ENCODE assay signal across 13 mouse cellular contexts in the genomic region with DNA sequence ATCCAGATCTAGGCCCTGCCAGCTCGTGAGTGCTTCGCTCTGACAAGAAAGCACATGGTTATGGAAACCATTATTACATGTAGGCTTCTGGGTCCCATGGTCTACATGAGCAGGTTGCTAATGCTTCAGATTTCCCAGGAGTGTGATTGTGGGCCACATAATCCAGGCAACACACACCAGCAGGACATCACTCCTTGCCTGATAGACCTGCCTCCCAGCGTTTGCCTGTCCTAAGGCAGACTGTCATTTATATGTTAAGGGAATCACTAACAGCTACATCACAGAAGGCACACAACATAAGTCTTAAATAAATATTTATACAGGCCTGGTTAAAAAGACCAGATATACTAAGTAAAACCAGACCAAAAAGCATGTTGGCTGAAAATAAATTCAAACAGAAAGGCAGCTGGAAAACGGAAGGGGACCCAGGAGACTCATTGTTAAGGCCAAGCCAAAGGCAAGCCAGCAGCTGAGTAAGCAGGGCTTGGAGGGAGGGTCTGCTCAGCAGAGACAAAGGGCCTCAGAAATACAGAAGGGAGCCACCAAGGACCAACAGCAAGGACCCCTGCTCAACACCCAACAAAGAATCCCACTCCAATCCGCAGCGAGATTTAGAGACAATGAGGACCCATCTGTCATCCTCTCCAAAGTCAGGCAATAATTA.
A peak's percentile ranks its signal among the peaks of the same experiment; 100 is the strongest.
DNase-seq lines count a peak whose midpoint lies in the region; ATAC-seq lines count a peak whose summit lies in the region.
"Had no signal": no experiment of that assay in that cellular context is flagged by ENCODE, and none has a peak within 500 bp of the region (broad histone marks: within the 10 kb centered on the region; RNA-seq: fewer than 3 reads in every experiment).

No protein-coding gene starts in this region.

- DNase-seq in embryonic facial prominence, embryonic 11.5 days (ENCODE audit: low spot score) = peak; percentile 43
- DNase-seq in embryonic facial prominence, embryonic 10.5 days (ENCODE audit: low spot score) = no peak
- DNase-seq in neural tube, embryonic 10.5 days (ENCODE audit: extremely low spot score, low spot score) = peak; percentile 40
- DNase-seq in kidney, postnatal 25 days = no peak
- no peak for DNase-seq in heart, adult 18-20 months
- DNase-seq in testis, postnatal 10 days (ENCODE audit: low spot score) = no peak
- DNase-seq: adrenal gland, postnatal 10 days; lung, adult 2 months; thymus, postnatal 25 days had no signal

- no peaks in the 10 kb centered on the region for H3K27me3 ChIP-seq in embryonic facial prominence, embryonic 11.5 days (ENCODE audit: control insufficient read depth, insufficient read depth, low read length)
- no peaks in the 10 kb centered on the region for H3K27me3 ChIP-seq in embryonic facial prominence, embryonic 10.5 days (replicated peaks; ENCODE audit: low read depth, poor library complexity, severe bottlenecking)
- no peaks in the 10 kb centered on the region for H3K27me3 ChIP-seq in forebrain, embryonic 15.5 days
- H3K27me3 ChIP-seq in limb, embryonic 13.5 days = no peaks in the 10 kb centered on the region

- H3K27ac ChIP-seq in embryonic facial prominence, embryonic 11.5 days (replicated peaks; ENCODE audit: low read depth, low read length) = no peak overlapping the region
- no peak overlapping the region; the same call in 1 of the 2 replicates for H3K27ac ChIP-seq in embryonic facial prominence, embryonic 10.5 days (replicated peaks)
- H3K27ac ChIP-seq in forebrain, embryonic 15.5 days (replicated peaks) = peak overlapping the region; percentile 50
- peak overlapping the region; percentile 49 for H3K27ac ChIP-seq in limb, embryonic 13.5 days
- H3K27ac ChIP-seq: kidney, postnatal 0 days had no signal

- no peaks in the 10 kb centered on the region; the same call in 1 of the 2 replicates for H3K9me3 ChIP-seq in embryonic facial prominence, embryonic 11.5 days (replicated peaks; ENCODE audit: control insufficient read depth, low read length)
- 0 out of 2 replicates have a peak, but pooled peaks cover 3% of the 10 kb centered on the region for H3K9me3 ChIP-seq in embryonic facial prominence, embryonic 10.5 days
- H3K9me3 ChIP-seq in forebrain, embryonic 15.5 days = no peaks in the 10 kb centered on the region
- H3K9me3 ChIP-seq in limb, embryonic 13.5 days = no peaks in the 10 kb centered on the region

- 59% methylated on average over 6 of the region's 6 CpGs for WGBS in embryonic facial prominence, embryonic 11.5 days
- 69% methylated on average over 6 of the region's 6 CpGs for whole genome bisulfite sequencing in embryonic facial prominence, embryonic 10.5 days
- 52% methylated on average over 6 of the region's 6 CpGs for WGBS in forebrain, embryonic 15.5 days
- WGBS in limb, embryonic 13.5 days = 30% methylated on average over 6 of the region's 6 CpGs

- H3K4me2 ChIP-seq in embryonic facial prominence, embryonic 11.5 days (ENCODE audit: low read depth, low read length) = no peak overlapping the region
- no peak overlapping the region for H3K4me2 ChIP-seq in forebrain, embryonic 15.5 days (replicated peaks)
- H3K4me2 ChIP-seq in limb, embryonic 13.5 days (replicated peaks) = no peak overlapping the region
- H3K4me2 ChIP-seq: heart, embryonic 11.5 days had no signal

- ATAC-seq in embryonic facial prominence, embryonic 11.5 days (replicated peaks; ENCODE audit: insufficient number of reproducible peaks, low FRiP score, low TSS enrichment, low read depth) = peak; percentile 73; the same call in 1 of the 2 replicates
- ATAC-seq in forebrain, embryonic 15.5 days (replicated peaks) = peak; percentile 85
- ATAC-seq in limb, embryonic 13.5 days (ENCODE audit: low FRiP score, low read depth) = peak; percentile 87

- no peaks in the 10 kb centered on the region for H3K36me3 ChIP-seq in embryonic facial prominence, embryonic 11.5 days (replicated peaks; ENCODE audit: control insufficient read depth, insufficient read depth, low read depth, low read length)
- no peaks in the 10 kb centered on the region for H3K36me3 ChIP-seq in embryonic facial prominence, embryonic 10.5 days (replicated peaks)
- no peaks in the 10 kb centered on the region for H3K36me3 ChIP-seq in forebrain, embryonic 15.5 days
- no peaks in the 10 kb centered on the region for H3K36me3 ChIP-seq in limb, embryonic 13.5 days

- H3K4me1 ChIP-seq in embryonic facial prominence, embryonic 11.5 days (ENCODE audit: control insufficient read depth, insufficient read depth, low read length) = no peaks in the 10 kb centered on the region
- peaks cover 9% of the 10 kb centered on the region for H3K4me1 ChIP-seq in embryonic facial prominence, embryonic 10.5 days
- H3K4me1 ChIP-seq in forebrain, embryonic 15.5 days = no peaks in the 10 kb centered on the region; the same call in none of the 2 replicates
- H3K4me1 ChIP-seq in limb, embryonic 13.5 days = peaks cover 12% of the 10 kb centered on the region

- H3K9ac ChIP-seq in embryonic facial prominence, embryonic 11.5 days (replicated peaks; ENCODE audit: low read length) = no peak overlapping the region
- no peak overlapping the region for H3K9ac ChIP-seq in forebrain, embryonic 15.5 days (replicated peaks)
- no peak overlapping the region for H3K9ac ChIP-seq in limb, embryonic 13.5 days

- no peak overlapping the region for H3K4me3 ChIP-seq in embryonic facial prominence, embryonic 11.5 days (ENCODE audit: low read depth, low read length)
- no peak overlapping the region for H3K4me3 ChIP-seq in embryonic facial prominence, embryonic 10.5 days
- no peak overlapping the region for H3K4me3 ChIP-seq in forebrain, embryonic 15.5 days
- H3K4me3 ChIP-seq in limb, embryonic 13.5 days = no peak overlapping the region

Comparison
In these comparisons a context has a peak if more than half of its experiments do, and no peak if none do; other contexts are left out.
1. DNase-seq: peak in embryonic facial prominence, embryonic 11.5 days (single experiment) and neural tube, embryonic 10.5 days (single experiment); none in embryonic facial prominence, embryonic 10.5 days (single experiment), kidney, postnatal 25 days (0 of 2), heart, adult 18-20 months (0 of 2) and testis, postnatal 10 days (single experiment).
2. H3K27ac ChIP-seq: peak in forebrain, embryonic 15.5 days (single experiment) and limb, embryonic 13.5 days (single experiment); none in embryonic facial prominence, embryonic 11.5 days (single experiment) and embryonic facial prominence, embryonic 10.5 days (single experiment).
3. Peak in every context shown above with its lines, with median percentiles within 50 percentile points of each other: ATAC-seq.